Mouse (Mus musculus) small intestine, adult 2 months (tissue): ENCODE data around the gene Pitpnc1. TPM values are rescaled to one million over a fixed set of nuclear protein-coding genes. Genes with fewer than 3 reads are reported as not detected.

Source experiments
- H3K27ac ChIP-seq: fragments of 200-500 bp; 2 replicates; pipeline ENCODE4 v1.5.1; 2012; ENCODE audit warnings: low read depth, low read length, control low read depth, inconsistent platforms; ENCODE audit not compliant: insufficient read depth
- H3K27me3 ChIP-seq: fragments of 200-500 bp; 2 replicates; pipeline ENCODE4 v1.6.1; 2012; ENCODE audit warnings: mild to moderate bottlenecking, moderate library complexity, low read length, inconsistent platforms; ENCODE audit not compliant: control insufficient read depth, insufficient read depth
- H3K36me3 ChIP-seq: fragments of 200-500 bp; 2 replicates; pipeline ENCODE4 v1.6.1; 2012; ENCODE audit warnings: mild to moderate bottlenecking, low read length, control low read depth, inconsistent platforms; ENCODE audit not compliant: control insufficient read depth, insufficient read depth
- H3K4me1 ChIP-seq: fragments of 200-500 bp; 2 replicates; pipeline ENCODE4 v1.6.1; 2012; ENCODE audit warnings: low read length, inconsistent platforms, mixed read lengths; ENCODE audit not compliant: control insufficient read depth, insufficient read depth, insufficient read length
- H3K4me3 ChIP-seq: fragments of 200-500 bp; 2 replicates; pipeline ENCODE4 v1.5.1; 2012; ENCODE audit warnings: low read depth, mild to moderate bottlenecking, control low read depth, inconsistent platforms, low read length, moderate library complexity
- CTCF ChIP-seq: fragments of 200-500 bp; IDR thresholded peaks from 2 replicates; pipeline ENCODE4 v1.5.1; 2012; ENCODE audit warnings: low read depth, mild to moderate bottlenecking, control low read depth, inconsistent platforms, low read length, moderate library complexity, mixed read lengths; ENCODE audit not compliant: insufficient replicate concordance, insufficient read length; ENCODE audit errors: extremely low read depth
- POLR2A ChIP-seq: fragments of 200-500 bp; IDR thresholded peaks from 2 replicates; pipeline ENCODE4 v1.6.1; 2012; ENCODE audit warnings: low read depth, mild to moderate bottlenecking, control low read depth, inconsistent platforms, low read length, moderate library complexity
- WGBS: fragments of 180-500 bp; shearing (Covaris S2); methylation state at CpG from one replicate; pipeline ENCODE4 v1.1.7; 2018; 5-methylcytosine and 5-hydroxymethylcytosine counted together
- polyA plus RNA-seq: library from polyadenylated mRNA; depleted of rRNA; stranded (reverse); fragments of >200 nt; gene quantifications from 2 replicates; pipeline ENCODE4 v1.2.3, GENCODE M21; 2012

Gene Pitpnc1
- polyA plus RNA-seq, 1 experiment, result 1.5 TPM

DNA sequence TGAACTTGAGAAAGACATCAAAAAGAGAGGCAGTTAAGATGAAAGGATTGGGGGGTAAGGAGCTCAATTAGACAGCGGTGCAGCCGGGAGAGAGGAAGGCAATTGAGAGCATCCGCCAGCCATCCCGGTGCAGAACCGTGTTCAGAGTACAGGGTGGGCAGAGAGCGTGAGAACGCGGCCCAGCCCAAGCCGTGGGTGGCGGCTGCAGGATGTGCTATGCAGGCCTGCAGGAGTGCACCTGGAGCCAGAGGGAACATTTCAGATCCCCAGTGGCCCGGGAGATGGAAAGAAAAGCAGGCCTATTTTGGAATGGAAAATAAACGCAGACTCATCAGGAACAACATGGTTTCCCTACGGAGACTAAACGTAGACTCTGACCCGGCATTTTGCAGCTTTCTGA, 155.0 kb downstream of the Pitpnc1 start:
- TF ChIP-seq CTCF, result no peak
- TF ChIP-seq POLR2A, result no peak
- no peaks in the 10 kb centered on the region for H3K4me1 ChIP-seq
- H3K36me3 ChIP-seq, result no peaks in the 10 kb centered on the region
- H3K27me3 ChIP-seq, result no peaks in the 10 kb centered on the region
- 77% methylated on average over 15 of the region's 15 CpGs for WGBS
- H3K27ac ChIP-seq, result no peak overlapping the region
- H3K4me3 ChIP-seq, result no peak overlapping the region

DNA sequence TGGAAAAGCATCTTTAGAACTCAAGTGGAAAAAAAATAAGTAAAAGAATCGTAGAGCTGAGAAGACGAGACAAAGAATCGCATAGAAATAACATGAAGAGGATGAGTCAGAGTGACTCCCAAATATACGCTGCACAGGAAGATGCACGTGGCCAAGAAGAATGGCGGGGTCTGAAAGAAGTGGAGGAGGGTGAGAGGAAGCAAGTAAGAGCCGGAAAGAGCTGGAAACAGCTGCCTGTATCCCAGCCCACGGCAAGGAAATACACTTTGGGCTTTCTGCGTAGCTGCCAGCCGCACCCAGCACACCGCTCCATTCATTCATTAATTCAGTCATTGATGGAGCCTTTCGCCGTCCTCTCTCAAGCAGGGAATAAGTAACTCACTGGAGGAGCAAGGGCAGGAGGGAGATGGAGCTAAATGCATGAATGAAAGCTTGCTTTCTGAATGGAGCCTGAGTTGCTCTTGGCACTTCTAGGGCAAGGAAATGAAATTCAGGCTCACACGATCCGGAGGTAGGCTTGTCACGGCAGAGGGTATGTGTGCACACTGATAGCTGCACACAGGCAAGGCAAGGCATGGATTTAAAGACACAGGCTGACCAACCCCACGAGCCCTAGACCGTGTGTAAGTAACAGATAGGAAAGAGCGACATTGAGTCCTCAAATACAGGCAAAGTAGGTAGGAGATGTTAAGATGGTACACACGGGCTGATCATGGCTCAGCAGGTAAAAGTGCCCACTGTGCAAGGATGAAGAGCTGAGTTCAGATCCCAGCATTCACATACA, 160.0 kb downstream of the Pitpnc1 start:
- Histone ChIP-seq H3K27me3 (no peaks in the 10 kb centered on the region), H3K4me1 (no peaks in the 10 kb centered on the region), H3K27ac (no peak overlapping the region), H3K4me3 (no peak overlapping the region), H3K36me3 (no peaks in the 10 kb centered on the region)
- WGBS, result 69% methylated on average over 20 of the region's 20 CpGs
- no peak for TF ChIP-seq CTCF
- no peak for TF ChIP-seq POLR2A

DNA sequence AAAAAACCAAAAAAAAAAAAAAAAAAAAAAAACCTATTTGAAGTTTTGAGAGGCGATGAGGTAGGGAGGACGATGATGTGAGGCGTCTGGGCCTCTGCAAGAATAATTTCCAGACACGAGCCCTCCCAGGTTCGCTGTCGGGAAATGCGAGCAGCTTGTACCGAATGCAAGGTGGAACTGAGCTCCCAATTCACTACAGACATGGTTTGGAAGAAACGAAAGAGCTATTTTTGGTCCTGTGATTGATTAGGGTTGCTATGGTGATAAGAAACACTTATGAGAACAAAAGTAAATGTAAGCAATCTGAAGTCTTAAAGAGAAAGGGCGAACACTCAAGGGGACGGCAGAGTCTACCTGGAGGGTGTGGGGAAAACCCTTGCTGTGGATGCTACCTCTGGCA, 164.3 kb downstream of the Pitpnc1 start:
- no peak for TF ChIP-seq POLR2A
- no peak for TF ChIP-seq CTCF
- H3K36me3 ChIP-seq, result no peaks in the 10 kb centered on the region
- 73% methylated on average over 11 of the region's 11 CpGs for WGBS
- no peaks in the 10 kb centered on the region for H3K4me1 ChIP-seq
- no peak overlapping the region for H3K4me3 ChIP-seq
- no peak overlapping the region for H3K27ac ChIP-seq
- no peaks in the 10 kb centered on the region for H3K27me3 ChIP-seq

DNA sequence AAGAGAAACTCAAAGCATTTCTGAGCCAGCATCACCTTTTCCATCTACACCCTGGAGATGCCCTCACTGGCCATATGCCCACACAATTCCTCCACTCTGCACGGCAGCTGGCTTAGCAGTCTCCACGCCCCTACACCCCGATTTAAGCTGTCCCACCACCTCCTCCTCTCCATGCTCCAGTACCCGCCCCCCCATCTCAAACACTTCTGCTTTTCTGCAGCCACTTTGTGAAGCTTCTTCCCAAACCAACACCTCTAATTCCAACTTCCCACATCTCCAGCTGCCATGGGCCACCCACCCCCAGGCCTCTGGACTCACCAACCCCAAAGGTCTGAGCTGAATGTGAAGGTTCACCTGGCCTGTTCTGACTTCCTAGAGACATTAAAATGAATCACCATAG, 168.4 kb downstream of the Pitpnc1 start:
- H3K27ac ChIP-seq, result no peak overlapping the region
- WGBS, result 86% methylated on average over 4 of the region's 4 CpGs
- no peak for TF ChIP-seq CTCF
- no peak for TF ChIP-seq POLR2A

DNA sequence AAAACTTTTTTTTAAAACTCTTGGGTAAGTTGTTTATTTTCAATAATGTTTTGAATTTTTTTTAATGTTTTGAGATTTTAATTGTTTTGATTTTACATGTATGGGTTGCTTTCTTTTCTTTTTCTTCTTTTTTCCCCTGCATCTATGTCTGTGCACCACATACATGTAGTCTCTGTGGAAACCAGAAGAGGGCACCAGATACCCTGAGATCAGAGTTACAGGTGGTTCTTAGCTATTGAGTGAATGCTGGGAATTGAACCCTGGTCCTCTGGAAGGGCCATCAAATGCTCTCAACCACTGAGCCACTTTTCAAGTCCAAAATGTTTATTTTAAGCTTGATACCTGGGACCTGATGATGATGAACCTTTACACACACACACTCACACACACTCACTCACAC, 170.3 kb downstream of the Pitpnc1 start:
- no peak for TF ChIP-seq CTCF
- TF ChIP-seq POLR2A, result no peak
- Histone ChIP-seq H3K4me3 (no peak overlapping the region), H3K4me1 (peaks cover 3% of the 10 kb centered on the region; the same call in 1 of the 2 replicates), H3K27ac (no peak overlapping the region), H3K36me3 (no peaks in the 10 kb centered on the region), H3K27me3 (no peaks in the 10 kb centered on the region)

More for the DNA sequence above, 168.4 kb downstream of the Pitpnc1 start:
- Histone ChIP-seq H3K27me3 (no peaks in the 10 kb centered on the region), H3K4me3 (no peak overlapping the region), H3K36me3 (no peaks in the 10 kb centered on the region), H3K4me1 (no peaks in the 10 kb centered on the region)

DNA sequence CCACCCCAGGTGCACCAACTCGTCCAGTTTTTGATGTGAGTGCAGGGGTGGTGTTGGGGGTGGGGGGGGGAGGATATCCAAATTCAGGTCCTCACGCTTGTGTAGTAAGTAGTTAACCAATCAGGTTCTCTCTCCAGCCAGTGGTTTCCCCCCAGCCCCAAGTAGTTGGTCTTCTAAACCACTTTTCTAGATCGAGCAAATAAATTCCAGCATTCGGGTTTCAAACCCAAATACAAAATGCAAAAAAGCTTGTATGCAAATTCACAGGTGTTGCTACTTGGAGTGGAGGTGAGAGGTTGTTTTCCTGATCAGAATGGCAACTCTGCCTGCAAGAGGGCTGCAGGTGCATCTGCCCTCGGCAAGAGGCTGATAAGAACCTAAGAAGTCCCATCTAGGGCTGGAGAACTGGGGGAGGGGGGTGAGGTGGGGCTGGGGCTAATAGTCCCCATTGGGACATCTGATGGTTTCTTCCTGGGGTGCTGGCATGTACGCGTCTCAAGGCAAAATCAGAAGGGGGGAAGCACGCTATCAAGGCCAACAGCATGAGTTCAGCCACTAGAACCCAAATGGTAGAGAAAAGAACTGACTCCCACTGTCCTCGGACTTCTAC, 170.9 kb downstream of the Pitpnc1 start:
- Histone ChIP-seq H3K27ac (no peak overlapping the region), H3K36me3 (no peaks in the 10 kb centered on the region), H3K4me1 (peaks cover 3% of the 10 kb centered on the region; the same call in 1 of the 2 replicates), H3K27me3 (no peaks in the 10 kb centered on the region), H3K4me3 (no peak overlapping the region)
- TF ChIP-seq POLR2A (no peak), CTCF (no peak)
- whole genome bisulfite sequencing, result 79% methylated on average over 9 of the region's 9 CpGs

DNA sequence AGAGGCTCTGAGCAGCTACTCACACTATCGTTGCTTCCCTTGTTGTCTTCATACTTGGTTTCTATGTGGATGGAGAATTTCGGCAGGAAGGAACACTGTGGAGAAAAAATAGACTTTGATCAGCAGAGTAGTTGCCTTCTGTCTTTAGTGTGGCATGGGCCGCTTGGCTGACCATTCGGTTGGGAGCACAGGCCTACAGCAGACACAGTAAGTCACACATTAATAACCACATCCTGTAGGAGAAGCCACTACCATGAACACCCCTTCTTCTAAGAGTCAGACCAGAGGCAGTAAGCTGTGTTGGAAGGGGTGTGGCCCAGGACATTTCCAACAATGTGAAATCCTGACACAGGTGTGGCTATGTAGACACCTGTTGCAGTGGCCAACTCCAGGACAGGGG, 174.3 kb downstream of the Pitpnc1 start:
- peaks cover 7% of the 10 kb centered on the region for H3K4me1 ChIP-seq
- WGBS, result 79% methylated on average over 4 of the region's 4 CpGs
- no peak for TF ChIP-seq CTCF
- no peak for TF ChIP-seq POLR2A
- no peak overlapping the region for H3K27ac ChIP-seq
- H3K27me3 ChIP-seq, result no peaks in the 10 kb centered on the region
- no peaks in the 10 kb centered on the region for H3K36me3 ChIP-seq
- H3K4me3 ChIP-seq, result no peak overlapping the region
